Mouse (Mus musculus) liver, embryonic 13.5 days (tissue): ENCODE measurements around the gene Gm45785. TPM values are rescaled to one million over a fixed set of nuclear protein-coding genes. Genes with fewer than 3 reads are reported as not detected.
"Not testable (repeated sequence)": the region's sequence is repeated elsewhere in the genome, so short reads cannot be mapped to it uniquely, and the experiment has no call there.

Experiments
- ATAC-seq: fragments of 200-750 bp; cut with Nextera tagmentation; 2 replicates; pipeline ENCODE4 v1.8.0; 2017; ENCODE audit warnings: low read depth, mild to moderate bottlenecking, moderate number of reproducible peaks, moderate library complexity
- DNase-seq: peaks from one replicate; pipeline ENCODE4 v3.0.0; 2022
- H3K27ac ChIP-seq: fragments of 300-500 bp; sonication (generic); 2 replicates; pipeline ENCODE4 v1.5.1; 2015; ENCODE audit warnings: moderate library complexity, mild to moderate bottlenecking, inconsistent platforms
- H3K27me3 ChIP-seq: fragments of 300-500 bp; sonication (generic); 2 replicates; pipeline ENCODE4 v1.6.1; 2015; ENCODE audit warnings: mild to moderate bottlenecking, inconsistent platforms
- H3K36me3 ChIP-seq: fragments of 300-500 bp; sonication (generic); 2 replicates; pipeline ENCODE4 v1.6.1; 2015; ENCODE audit warnings: mild to moderate bottlenecking, inconsistent platforms
- H3K4me1 ChIP-seq: fragments of 300-500 bp; sonication (generic); replicated peaks from 2 replicates; pipeline ENCODE4 v1.6.1; 2015; ENCODE audit warnings: inconsistent platforms
- H3K4me2 ChIP-seq: fragments of 300-500 bp; sonication (generic); 2 replicates; pipeline ENCODE4 v1.6.1; 2015; ENCODE audit warnings: inconsistent platforms, mild to moderate bottlenecking, moderate library complexity
- H3K4me3 ChIP-seq: fragments of 300-500 bp; sonication (generic); replicated peaks from 2 replicates; pipeline ENCODE4 v1.5.1; 2015; ENCODE audit warnings: mild to moderate bottlenecking, inconsistent platforms
- H3K9ac ChIP-seq: fragments of 300-500 bp; sonication (generic); 2 replicates; pipeline ENCODE4 v1.6.1; 2015; ENCODE audit warnings: mild to moderate bottlenecking, inconsistent platforms
- H3K9me3 ChIP-seq: fragments of 300-500 bp; sonication (generic); replicated peaks from 2 replicates; pipeline ENCODE4 v1.6.1; 2016; ENCODE audit warnings: inconsistent platforms
- WGBS: fragments of 180-500 bp; shearing (Covaris S2); methylation state at CpG from one replicate; pipeline ENCODE4 v1.1.7; 2015; ENCODE audit not compliant: insufficient replicate concordance; 5-methylcytosine and 5-hydroxymethylcytosine counted together
- polyA plus RNA-seq: library from polyadenylated mRNA; unstranded; fragments of >200 nt; fragmentation: Nextera tagmentation; extraction: Ambion mirVana; gene quantifications from 2 replicates; pipeline ENCODE4 v1.2.1, GENCODE M21; 2015

The Gm45785 gene
- not detected in 2 replicates for polyA plus RNA-seq

DNA sequence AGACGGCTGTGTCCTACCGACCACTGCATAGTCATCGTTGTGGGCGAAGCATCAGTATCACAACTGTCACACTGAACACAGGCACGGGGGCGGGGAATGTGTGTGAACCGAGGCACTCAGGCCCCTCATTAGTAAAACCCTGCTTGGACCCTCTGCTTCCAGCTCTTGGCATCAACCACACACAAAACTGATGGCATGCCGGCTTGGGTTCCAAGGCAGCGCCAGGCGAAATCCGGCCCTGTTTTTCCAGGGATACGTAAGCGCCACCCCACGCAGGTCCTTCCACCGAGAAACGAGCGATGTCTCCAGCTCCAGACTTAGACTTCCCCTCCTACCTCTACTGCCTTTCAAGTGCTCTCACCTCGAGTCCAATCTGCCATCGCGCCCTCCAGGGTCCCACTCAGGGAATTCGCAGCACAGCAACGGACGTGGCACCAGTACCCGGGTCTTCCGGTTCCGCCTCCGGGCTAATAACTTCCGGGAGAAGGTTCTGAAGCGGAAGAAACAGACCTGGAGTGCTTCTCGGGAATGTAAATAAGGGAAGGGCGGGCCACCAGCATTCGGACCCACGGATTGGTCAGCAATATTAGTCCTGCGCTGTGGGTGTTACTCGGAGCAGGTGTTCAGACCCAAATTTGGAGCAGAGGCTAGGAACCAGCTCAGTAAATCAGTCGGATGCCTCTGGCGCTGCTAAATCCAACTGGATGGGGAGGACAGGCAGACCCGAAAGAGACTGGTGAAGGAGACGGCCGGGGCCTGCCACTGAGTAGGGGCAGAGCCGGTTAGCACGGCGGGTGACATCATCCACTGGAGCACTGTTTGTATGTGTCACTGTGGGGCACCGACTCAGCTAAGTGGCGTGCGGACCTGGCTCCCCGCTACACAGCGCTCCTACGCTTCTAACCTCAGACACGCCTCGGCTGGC is at the start of gene Gm45785:
TSS of gene Gm45785 (minus strand) at position 472 of the 925 bp plus-strand sequence.
- H3K27ac ChIP-seq = peak within 1 kb of the TSS; percentile 99
- DNase-seq (peak; percentile 82), ATAC-seq (peak; percentile 76)
- no peaks in the 10 kb centered on the region for H3K27me3 ChIP-seq
- H3K9ac ChIP-seq = peak within 1 kb of the TSS; percentile 93
- H3K4me2 ChIP-seq = peak within 1 kb of the TSS; percentile 97
- under 1% methylated on average over 51 of the region's 51 CpGs for WGBS
- H3K4me1 ChIP-seq = peaks cover 50% of the 10 kb centered on the region
- peaks cover 62% of the 10 kb centered on the region for H3K36me3 ChIP-seq
- H3K9me3 ChIP-seq = no peaks in the 10 kb centered on the region
- H3K4me3 ChIP-seq = peak within 1 kb of the TSS; percentile 89

DNA sequence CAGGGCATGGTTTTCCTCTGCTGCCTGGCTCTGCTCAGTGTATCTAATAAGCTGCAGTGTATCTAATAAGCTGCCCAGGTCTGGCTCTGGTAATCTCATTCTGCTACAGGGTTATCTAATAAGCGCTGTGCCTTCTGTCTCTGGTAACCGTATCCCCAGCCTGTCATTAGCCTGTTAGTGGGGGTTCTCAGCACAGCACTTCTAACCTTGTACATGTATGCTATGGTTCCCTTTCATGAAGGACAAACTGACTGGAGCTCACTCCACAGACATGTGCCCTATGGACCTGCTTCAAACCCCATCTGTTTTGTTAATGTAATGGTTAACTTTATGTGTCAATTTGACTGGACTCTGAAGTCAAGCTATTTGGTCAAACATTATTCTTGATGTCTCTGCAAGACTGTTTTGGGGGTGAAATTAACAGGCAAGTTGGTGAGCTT is 49.5 kb upstream of the Gm45785 start:
- ATAC-seq (peak; percentile 36), DNase-seq (no peak)
- Histone ChIP-seq H3K9ac (no peak overlapping the region), H3K4me3 (no peak overlapping the region; the same call in 1 of the 2 replicates), H3K36me3 (no peaks in the 10 kb centered on the region), H3K27me3 (no peaks in the 10 kb centered on the region), H3K4me2 (peak overlapping the region; percentile 42), H3K4me1 (peaks cover 14% of the 10 kb centered on the region), H3K27ac (peak overlapping the region; percentile 75), H3K9me3 (no peaks in the 10 kb centered on the region)
- 26% methylated on average over 2 of the region's 2 CpGs for WGBS

DNA sequence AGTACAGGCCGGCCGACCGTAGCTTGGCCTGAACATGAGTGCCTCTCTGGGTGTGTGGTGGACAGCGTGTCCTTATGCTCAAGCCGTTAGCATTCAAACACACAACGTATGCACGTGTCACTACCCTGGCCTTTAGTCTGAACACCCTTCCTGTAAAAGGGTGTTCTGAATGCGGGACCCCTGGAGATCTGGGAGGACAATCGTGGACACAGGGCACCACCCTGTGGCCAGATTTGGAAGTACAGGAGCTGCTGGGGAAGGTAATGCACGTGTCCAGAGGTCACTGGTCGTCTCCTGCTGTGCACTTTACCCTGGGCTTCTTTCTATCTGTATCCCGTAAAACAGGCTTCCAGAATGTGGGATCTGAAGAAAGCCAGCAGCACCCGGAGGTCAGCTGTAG is 47.1 kb upstream of the Gm45785 start:
- Histone ChIP-seq H3K9ac (no peak overlapping the region), H3K4me1 (peaks cover 4% of the 10 kb centered on the region), H3K27ac (no peak overlapping the region)

DNA sequence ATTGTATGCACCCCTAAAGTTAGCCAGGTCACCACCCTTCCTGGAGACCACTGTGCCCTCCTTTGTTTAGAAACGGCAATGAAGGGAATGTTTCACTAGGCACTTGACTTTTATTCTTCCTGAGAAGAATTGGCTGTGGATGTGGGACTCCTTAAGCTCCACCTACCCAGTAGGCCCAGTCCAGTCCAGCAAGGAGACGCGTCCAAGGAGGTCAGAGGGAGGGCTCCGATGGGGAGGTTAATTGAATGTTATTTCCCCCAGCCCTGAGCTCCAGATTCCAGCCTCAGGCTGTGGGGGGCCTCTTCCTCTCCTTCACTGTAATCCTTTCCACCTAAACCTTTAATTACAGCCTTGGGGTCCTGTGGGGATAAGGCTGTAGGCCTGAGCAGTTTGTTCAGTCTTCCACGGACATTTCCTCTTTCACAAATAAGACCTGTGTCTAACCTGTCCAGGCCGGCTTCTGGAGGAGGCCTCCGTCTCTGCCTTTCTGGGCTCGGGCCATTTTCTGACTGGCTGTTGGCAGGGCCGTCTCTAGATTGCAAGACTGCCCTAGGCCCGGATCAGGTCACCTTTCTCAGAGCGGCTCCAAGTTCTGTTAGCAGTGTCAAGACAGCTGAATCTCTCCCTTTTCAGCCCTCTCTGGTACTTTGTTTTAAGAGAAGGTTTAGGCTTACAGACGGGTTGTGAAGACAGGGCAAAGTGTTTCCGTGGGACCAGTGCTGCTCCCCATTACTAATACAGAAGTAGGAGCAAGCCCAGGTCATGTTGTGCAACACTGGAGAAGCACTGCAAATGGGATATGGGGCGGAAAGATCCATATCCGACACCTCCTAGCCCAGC is 46.1 kb upstream of the Gm45785 start:
- no peak overlapping the region for H3K27ac ChIP-seq
- H3K4me3 ChIP-seq = no peak overlapping the region
- WGBS = 73% methylated on average over 15 of the region's 15 CpGs
- no peak for DNase-seq
- ATAC-seq = no peak
- peaks cover 4% of the 10 kb centered on the region; the same call in 1 of the 2 replicates for H3K4me1 ChIP-seq
- no peaks in the 10 kb centered on the region for H3K9me3 ChIP-seq
- H3K27me3 ChIP-seq = no peaks in the 10 kb centered on the region
- H3K4me2 ChIP-seq = no peak overlapping the region
- peaks cover 20% of the 10 kb centered on the region for H3K36me3 ChIP-seq
- no peak overlapping the region for H3K9ac ChIP-seq

More for the DNA sequence above, 47.1 kb upstream of the Gm45785 start:
- peak; percentile 55 for DNase-seq
- Histone ChIP-seq H3K9me3 (no peaks in the 10 kb centered on the region), H3K27me3 (no peaks in the 10 kb centered on the region), H3K4me2 (no peak overlapping the region), H3K36me3 (peaks cover 10% of the 10 kb centered on the region), H3K4me3 (no peak overlapping the region)
- 28% methylated on average over 13 of the region's 13 CpGs for WGBS
- ATAC-seq = peak; percentile 37

DNA sequence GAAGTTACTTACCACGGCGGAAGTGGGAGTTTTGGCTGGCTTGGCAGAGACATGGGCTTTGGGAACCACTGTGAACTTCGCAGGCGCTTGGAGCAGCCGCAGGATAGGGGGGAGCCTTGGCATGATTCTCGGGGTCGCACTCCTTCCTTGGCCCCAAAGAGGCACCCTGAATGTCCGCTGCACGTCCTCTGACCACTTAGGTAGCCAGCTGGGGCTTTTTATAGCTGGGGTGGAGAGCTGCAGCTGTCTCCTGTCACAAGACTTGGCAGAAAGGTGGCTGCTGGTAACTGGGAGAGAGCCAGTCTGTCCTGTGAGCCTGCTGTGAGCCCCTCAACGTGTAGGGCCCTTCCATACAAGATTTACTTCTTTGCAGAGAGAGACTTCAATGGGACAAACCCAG is 44.1 kb upstream of the Gm45785 start, which contains the start of gene Cox8b:
TSS of gene Cox8b (minus strand) at position 227 of the 400 bp plus-strand sequence.
- H3K4me3 ChIP-seq = no peak within 1 kb of the TSS
- no peak within 1 kb of the TSS for H3K27ac ChIP-seq
- DNase-seq = no peak
- no peaks in the 10 kb centered on the region for H3K27me3 ChIP-seq
- H3K9me3 ChIP-seq = no peaks in the 10 kb centered on the region
- no peak within 1 kb of the TSS for H3K4me2 ChIP-seq
- 68% methylated on average over 10 of the region's 10 CpGs for WGBS
- no peak for ATAC-seq
- H3K4me1 ChIP-seq = 0 out of 2 replicates have a peak, but pooled peaks cover 4% of the 10 kb centered on the region
- H3K9ac ChIP-seq = no peak within 1 kb of the TSS
- peaks cover 37% of the 10 kb centered on the region for H3K36me3 ChIP-seq

DNA sequence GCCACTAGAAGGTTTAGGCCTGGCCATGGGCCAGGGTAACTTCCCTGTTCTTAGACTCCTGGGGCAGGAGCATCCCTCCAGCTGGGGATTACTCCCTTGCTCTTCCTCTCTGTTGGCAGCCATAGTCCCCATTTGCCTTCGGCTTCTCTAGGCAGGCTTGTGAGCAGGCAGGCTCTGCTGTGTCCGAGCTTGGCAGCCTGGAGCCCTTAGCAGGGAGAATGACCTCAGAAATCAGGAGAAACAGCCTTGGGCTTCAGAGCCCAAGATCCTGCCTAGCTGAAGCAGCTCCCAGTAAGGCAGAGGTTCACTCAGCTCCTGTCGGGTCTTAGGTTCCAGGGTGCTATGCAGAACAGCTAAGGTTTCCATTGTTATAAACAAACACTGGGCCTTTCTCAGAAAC is 43.0 kb upstream of the Gm45785 start:
- Histone ChIP-seq H3K36me3 (peaks cover 46% of the 10 kb centered on the region), H3K9ac (no peak overlapping the region), H3K4me3 (no peak overlapping the region), H3K9me3 (no peaks in the 10 kb centered on the region), H3K27me3 (no peaks in the 10 kb centered on the region), H3K4me2 (no peak overlapping the region), H3K27ac (no peak overlapping the region), H3K4me1 (0 out of 2 replicates have a peak, but pooled peaks cover under 1% of the 10 kb centered on the region)
- no peak for ATAC-seq
- no peak for DNase-seq
- 71% methylated on average over 3 of the region's 3 CpGs for whole genome bisulfite sequencing

DNA sequence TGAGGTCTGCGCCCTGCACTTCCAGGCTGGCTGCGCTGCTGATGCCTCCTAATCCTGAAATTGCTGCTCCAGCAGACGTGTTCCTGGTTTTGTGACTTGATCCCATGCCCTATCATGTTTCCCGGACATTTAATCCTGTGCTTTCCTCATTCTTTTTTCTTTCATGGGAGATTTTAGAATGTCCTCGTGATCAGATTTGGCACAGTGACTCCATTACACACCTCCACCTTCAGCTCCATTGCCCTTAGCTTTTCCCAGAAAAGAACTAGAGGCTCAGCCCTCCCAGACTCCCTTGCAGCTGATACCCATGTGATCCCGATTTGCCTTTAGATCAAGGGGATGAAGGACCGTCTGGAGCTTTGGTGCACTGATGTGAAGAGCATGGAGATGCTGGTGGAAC is 41.7 kb upstream of the Gm45785 start:
- no peak overlapping the region for H3K9ac ChIP-seq
- peaks cover 58% of the 10 kb centered on the region for H3K36me3 ChIP-seq
- H3K4me2 ChIP-seq = no peak overlapping the region
- no peak for ATAC-seq
- no peaks in the 10 kb centered on the region for H3K4me1 ChIP-seq
- no peak overlapping the region for H3K4me3 ChIP-seq
- WGBS = 85% methylated on average over 7 of the region's 7 CpGs
- DNase-seq = no peak
- H3K9me3 ChIP-seq = no peaks in the 10 kb centered on the region
- H3K27me3 ChIP-seq = no peaks in the 10 kb centered on the region
- H3K27ac ChIP-seq = no peak overlapping the region

DNA sequence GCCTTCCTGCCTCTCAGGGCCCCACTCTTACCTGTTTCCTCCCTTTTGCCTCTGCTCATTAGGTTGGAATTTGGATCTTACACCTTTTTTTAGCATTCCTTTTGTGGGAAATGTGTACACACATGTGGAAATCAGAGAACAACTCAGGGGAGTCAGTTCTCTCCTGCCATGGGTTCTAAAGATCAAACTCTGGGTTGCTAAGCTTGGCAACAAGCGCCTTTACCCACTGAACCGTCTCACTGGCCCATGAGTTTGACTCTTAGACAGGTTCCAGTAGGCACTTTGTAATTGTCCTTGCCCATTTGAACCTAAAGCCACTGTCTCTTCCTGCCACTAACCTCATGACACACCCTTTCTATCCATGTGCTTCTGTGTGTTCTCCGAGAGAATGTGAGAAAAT is 38.5 kb upstream of the Gm45785 start:
- H3K4me1 ChIP-seq = no peaks in the 10 kb centered on the region
- 88% methylated on average over 3 of the region's 3 CpGs for WGBS
- H3K27me3 ChIP-seq = no peaks in the 10 kb centered on the region
- no peak overlapping the region for H3K9ac ChIP-seq
- H3K27ac ChIP-seq = no peak overlapping the region; the same call in 1 of the 2 replicates
- ATAC-seq (no peak), DNase-seq (no peak)
- H3K36me3 ChIP-seq = peaks cover 79% of the 10 kb centered on the region
- no peak overlapping the region for H3K4me3 ChIP-seq
- no peaks in the 10 kb centered on the region for H3K9me3 ChIP-seq
- H3K4me2 ChIP-seq = no peak overlapping the region

DNA sequence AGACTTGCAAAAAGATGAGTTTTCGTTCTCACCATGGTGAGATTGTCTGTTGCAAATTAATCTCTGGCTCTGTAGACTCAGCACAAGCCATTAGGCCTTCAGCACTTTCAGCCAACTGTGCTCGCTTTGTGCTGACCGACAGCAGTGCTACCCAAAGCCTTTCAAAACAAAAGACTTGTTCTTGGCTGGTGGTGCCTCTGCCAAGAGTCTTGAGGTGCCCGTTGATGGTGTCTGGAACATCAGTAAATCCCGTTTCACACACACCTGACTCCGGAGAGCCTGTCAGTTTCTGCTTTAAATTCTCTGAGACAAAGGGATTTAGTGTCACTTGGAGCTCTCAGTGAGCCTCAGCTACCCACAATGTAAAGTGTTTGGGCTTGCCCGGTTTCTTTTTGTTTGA is 37.9 kb upstream of the Gm45785 start:
- DNase-seq (no peak), ATAC-seq (no peak)
- Histone ChIP-seq H3K4me3 (no peak overlapping the region), H3K9me3 (no peaks in the 10 kb centered on the region), H3K9ac (no peak overlapping the region), H3K27ac (no peak overlapping the region), H3K4me1 (no peaks in the 10 kb centered on the region), H3K27me3 (no peaks in the 10 kb centered on the region), H3K36me3 (peaks cover 83% of the 10 kb centered on the region), H3K4me2 (no peak overlapping the region)
- 79% methylated on average over 7 of the region's 7 CpGs for WGBS

DNA sequence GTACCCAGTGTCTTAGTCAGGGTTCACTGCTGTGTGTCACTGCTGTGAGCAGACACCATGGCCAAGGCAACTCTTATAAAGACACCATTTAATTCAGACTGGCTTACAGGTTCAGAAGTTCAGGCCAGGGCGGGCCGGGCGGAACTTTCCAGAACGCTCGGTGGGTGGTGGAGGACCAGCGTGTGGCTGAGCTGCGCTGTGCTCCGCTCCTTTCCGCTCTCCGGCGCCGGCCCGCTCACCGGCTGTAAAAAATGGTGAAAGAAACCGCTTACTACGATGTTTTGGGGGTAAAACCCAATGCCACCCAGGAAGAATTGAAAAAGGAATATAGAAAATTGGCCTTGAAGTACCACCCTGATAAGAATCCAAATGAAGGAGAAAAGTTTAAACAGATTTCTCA is 34.5 kb upstream of the Gm45785 start:
- not testable (repeated sequence) for ATAC-seq, H3K4me1 ChIP-seq, H3K4me2 ChIP-seq, H3K9me3 ChIP-seq, DNase-seq, H3K4me3 ChIP-seq, H3K27me3 ChIP-seq, H3K27ac ChIP-seq, H3K9ac ChIP-seq
- H3K36me3 ChIP-seq = peaks cover 84% of the 10 kb centered on the region
- WGBS = 95% methylated on average over 16 of the region's 16 CpGs

DNA sequence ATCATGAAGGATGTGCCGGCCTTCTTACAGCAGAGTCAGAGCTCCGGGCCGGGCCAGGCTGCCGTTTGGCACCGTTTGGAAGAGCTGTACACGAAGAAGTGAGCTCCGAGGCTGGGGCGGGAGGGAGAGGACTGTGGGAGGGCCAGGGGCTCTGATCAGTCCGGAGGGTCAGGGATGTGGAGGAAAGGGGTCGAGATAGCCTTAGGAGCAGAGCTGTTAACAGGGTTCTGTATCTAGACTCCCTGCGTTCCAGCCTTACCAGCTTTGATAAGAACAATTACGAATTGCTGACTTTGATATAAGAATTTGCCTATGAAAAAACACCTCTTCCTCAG is 26.3 kb upstream of the Gm45785 start:
- no peaks in the 10 kb centered on the region for H3K9me3 ChIP-seq
- H3K36me3 ChIP-seq = peaks cover 40% of the 10 kb centered on the region
- 0% methylated on average over 12 of the region's 12 CpGs for WGBS
- peak overlapping the region; percentile 93 for H3K4me2 ChIP-seq
- H3K4me1 ChIP-seq = peaks cover 42% of the 10 kb centered on the region
- peak overlapping the region; percentile 90 for H3K27ac ChIP-seq
- peak overlapping the region; percentile 92 for H3K4me3 ChIP-seq
- no peaks in the 10 kb centered on the region for H3K27me3 ChIP-seq
- ATAC-seq (peak; percentile 24), DNase-seq (no peak)
- H3K9ac ChIP-seq = peak overlapping the region; percentile 88
